Mouse (Mus musculus): ENCODE data around the gene Mycbp2.

Gene Mycbp2

GRCm38 (mm10) chr14:103346729-103347505 lies at the start of gene Mycbp2:
Gene Mycbp2 (minus strand): TSS chr14:103346814.
- DNase-seq (ENCODE audit: low spot score in 2 of 2), result peak; percentile 99

- DNase-seq (ENCODE audit: low spot score in 2 of 2), result no peak
Measured at GRCm38 (mm10) chr14:103392391-103392790, 45.8 kb upstream of the Mycbp2 start.

GRCm38 (mm10) chr14:103387431-103387830 lies 40.8 kb upstream of the Mycbp2 start:
- no peak for DNase-seq (ENCODE audit: low spot score in 2 of 2)

- DNase-seq (ENCODE audit: low spot score in 2 of 2), result no peak
Measured at GRCm38 (mm10) chr14:103386871-103387270, 40.3 kb upstream of the Mycbp2 start.

GRCm38 (mm10) chr14:103385084-103385610 lies 38.5 kb upstream of the Mycbp2 start:
- no peak for DNase-seq (ENCODE audit: low spot score in 2 of 2)

GRCm38 (mm10) chr14:103378703-103379102 lies 32.1 kb upstream of the Mycbp2 start:
- no peak for DNase-seq (ENCODE audit: low spot score in 2 of 2)

- DNase-seq (ENCODE audit: low spot score in 2 of 2), result no peak
Measured at GRCm38 (mm10) chr14:103376765-103377164, 30.2 kb upstream of the Mycbp2 start.

- DNase-seq (ENCODE audit: low spot score in 2 of 2), result no peak
Measured at GRCm38 (mm10) chr14:103375523-103375922, 28.9 kb upstream of the Mycbp2 start.

- DNase-seq (ENCODE audit: low spot score in 2 of 2), result no peak
Measured at GRCm38 (mm10) chr14:103363199-103363598, 16.6 kb upstream of the Mycbp2 start.

GRCm38 (mm10) chr14:103356066-103356465 lies 9.5 kb upstream of the Mycbp2 start:
- no peak for DNase-seq (ENCODE audit: low spot score in 2 of 2)

- DNase-seq (ENCODE audit: low spot score in 2 of 2), result no peak
Measured at GRCm38 (mm10) chr14:103354396-103355352, 8.1 kb upstream of the Mycbp2 start.

- peak; percentile 70 to 77 for DNase-seq (ENCODE audit: low spot score in 2 of 2)
Measured at GRCm38 (mm10) chr14:103345858-103346728, 521 bp downstream of the Mycbp2 start.

- DNase-seq (ENCODE audit: low spot score in 2 of 2), result no peak
Measured at GRCm38 (mm10) chr14:103345486-103345857, 1.1 kb downstream of the Mycbp2 start.

GRCm38 (mm10) chr14:103345011-103345410 lies 1.6 kb downstream of the Mycbp2 start:
- no peak for DNase-seq (ENCODE audit: low spot score in 2 of 2)

GRCm38 (mm10) chr14:103343791-103344190 lies 2.8 kb downstream of the Mycbp2 start:
- DNase-seq (ENCODE audit: low spot score in 2 of 2), result no peak

- DNase-seq (ENCODE audit: low spot score in 2 of 2), result no peak
Measured at GRCm38 (mm10) chr14:103341385-103342294, 5.0 kb downstream of the Mycbp2 start.

GRCm38 (mm10) chr14:103312926-103313325 lies 33.7 kb downstream of the Mycbp2 start:
- DNase-seq (ENCODE audit: low spot score in 2 of 2), result no peak

- DNase-seq (ENCODE audit: low spot score in 2 of 2), result no peak
Measured at GRCm38 (mm10) chr14:103296227-103296626, 50.4 kb downstream of the Mycbp2 start.

- DNase-seq (ENCODE audit: low spot score in 2 of 2), result no peak
Measured at GRCm38 (mm10) chr14:103286650-103287049, 60.0 kb downstream of the Mycbp2 start.

GRCm38 (mm10) chr14:103276667-103277066 lies 69.9 kb downstream of the Mycbp2 start:
- DNase-seq (ENCODE audit: low spot score in 2 of 2), result no peak
